Mouse (Mus musculus) lung, adult 2 months (tissue): ENCODE data around the gene Mprip.

Source experiments
- CTCF ChIP-seq: fragments of 200-500 bp; IDR thresholded peaks from 2 replicates; pipeline ENCODE4 v1.5.1; 2011; ENCODE audit warnings: mild to moderate bottlenecking, low read length, control low read depth; ENCODE audit not compliant: insufficient read depth
- POLR2A ChIP-seq: fragments of 200-500 bp; IDR thresholded peaks from 2 replicates; pipeline ENCODE4 v1.6.1; 2011; ENCODE audit warnings: low read depth, mild to moderate bottlenecking, control low read depth, low read length, borderline replicate concordance; ENCODE audit errors: extremely low read depth

GRCm38 (mm10) chr11:59707931-59708611 is 47.0 kb downstream of the Mprip start:
- no peak for TF ChIP-seq POLR2A
- TF ChIP-seq CTCF = no peak
